Mouse (Mus musculus) thymus, postnatal 36 days (tissue): ENCODE results near the gene Vmn2r51.
"Not testable (repeated sequence)": the region's sequence is repeated elsewhere in the genome, so short reads cannot be mapped to it uniquely, and the experiment has no call there.

Experiments used
- DNase-seq, 2 experiments: peaks; one replicate each; pipeline ENCODE4 v3.0.0; 2022; ENCODE audit warnings: mixed read lengths in 2 of 2

The Vmn2r51 gene

GRCm38 (mm10) chr7:10105641-10106040, at the start of gene Vmn2r51:
TSS of gene Vmn2r51 (minus strand) at chr7:10105741.
- DNase-seq: not testable (repeated sequence)

DNA sequence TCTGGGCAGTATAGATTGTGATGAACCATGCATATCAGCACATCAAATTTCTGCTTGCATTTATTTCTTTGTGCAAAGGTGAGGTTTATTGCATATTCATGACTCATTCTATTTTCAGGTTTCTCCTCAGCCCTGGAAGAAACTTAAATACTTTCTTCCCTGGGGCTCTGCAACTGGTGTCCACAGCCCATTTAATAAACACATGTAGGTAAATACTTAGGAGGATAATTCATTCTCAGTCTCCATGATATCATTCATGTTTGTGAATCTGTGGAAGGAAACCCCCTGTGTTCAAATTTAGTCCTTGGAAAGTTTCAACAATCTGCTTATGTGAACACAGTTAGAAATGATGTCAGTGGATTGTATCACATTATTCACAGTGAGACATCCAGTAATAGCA, 52.3 kb downstream of the Vmn2r51 start, which contains the start of gene Vmn2r50:
Gene Vmn2r50, minus strand, starts transcription at position 101 of the 400 bp plus-strand sequence.
- DNase-seq: not testable (repeated sequence)
